Mouse (Mus musculus) MEL (cell line): ENCODE results near the gene Tex46.

Experiments used
- CHD1 ChIP-seq: IDR thresholded peaks from 2 replicates; pipeline ENCODE4 v1.6.1; 2012; ENCODE audit warnings: low read depth, mild to moderate bottlenecking, inconsistent platforms, low read length, improper control_type of control experiment
- CTCF ChIP-seq, 3 experiments: IDR thresholded peaks in 2 of 3; conservative IDR thresholded peaks in 1 of 3; 2 replicates each; pipeline ENCODE4 v1.5.1; 2011 to 2012; ENCODE audit warnings: low read length in 3 of 3, low read depth in 2 of 3, mild to moderate bottlenecking in 2 of 3, improper control_type of control experiment in 1 of 3, inconsistent platforms in 1 of 3, mixed read lengths in 1 of 3, moderate library complexity in 1 of 3; ENCODE audit not compliant: control insufficient read depth in 1 of 3, insufficient read depth in 1 of 3, poor library complexity in 1 of 3, severe bottlenecking in 1 of 3
- EP300 ChIP-seq, 2 experiments: IDR thresholded peaks; 2 replicates each; pipeline ENCODE4 v1.6.1; 2011; ENCODE audit warnings: improper control_type of control experiment in 2 of 2, low read length in 2 of 2, low read depth in 1 of 2, mild to moderate bottlenecking in 1 of 2
- MXI1 ChIP-seq: IDR thresholded peaks from 2 replicates; pipeline ENCODE4 v1.6.1; 2011; ENCODE audit warnings: mild to moderate bottlenecking, low read depth, low read length, improper control_type of control experiment
- MYC ChIP-seq: IDR thresholded peaks from 2 replicates; pipeline ENCODE4 v1.6.1; 2011; ENCODE audit warnings: low read depth, mild to moderate bottlenecking, low read length, improper control_type of control experiment, moderate library complexity
- POLR2A ChIP-seq, 2 experiments: IDR thresholded peaks; 2 replicates each; pipeline ENCODE4 v1.6.1; 2011 to 2012; ENCODE audit warnings: low read length in 2 of 2, mild to moderate bottlenecking in 2 of 2, control low read depth in 1 of 2, improper control_type of control experiment in 1 of 2, low read depth in 1 of 2, moderate library complexity in 1 of 2; ENCODE audit not compliant: control insufficient read depth in 1 of 2, insufficient read depth in 1 of 2, poor library complexity in 1 of 2
- POLR2AphosphoS2 ChIP-seq: IDR thresholded peaks from 2 replicates; pipeline ENCODE4 v1.6.1; 2011; ENCODE audit warnings: low read length, improper control_type of control experiment
- POLR2AphosphoS5 ChIP-seq: IDR thresholded peaks from 2 replicates; pipeline ENCODE4 v1.6.1; 2012; ENCODE audit warnings: low read depth, borderline replicate concordance, mild to moderate bottlenecking, inconsistent platforms, low read length, moderate library complexity, mixed read lengths
- SMC3 ChIP-seq: IDR thresholded peaks from 2 replicates; pipeline ENCODE4 v1.6.1; 2011; ENCODE audit warnings: low read depth, low read length, improper control_type of control experiment
- TBP ChIP-seq: IDR thresholded peaks from 2 replicates; pipeline ENCODE4 v1.8.0; 2011; ENCODE audit warnings: low read depth, low read length, improper control_type of control experiment
- TCF12 ChIP-seq: IDR thresholded peaks from 2 replicates; pipeline ENCODE4 v1.6.1; 2014; ENCODE audit warnings: low read depth, mild to moderate bottlenecking, inconsistent platforms, low read length, improper control_type of control experiment, moderate library complexity
- USF1 ChIP-seq: IDR thresholded peaks from 2 replicates; pipeline ENCODE4 v1.6.1; 2014; ENCODE audit warnings: low read depth, mild to moderate bottlenecking, inconsistent platforms, low read length, improper control_type of control experiment, moderate library complexity
- ZMIZ1 ChIP-seq: IDR thresholded peaks from 2 replicates; pipeline ENCODE4 v1.6.1; 2012; ENCODE audit warnings: low read depth, mild to moderate bottlenecking, inconsistent platforms, low read length, improper control_type of control experiment, moderate library complexity
- ZNF384 ChIP-seq: IDR thresholded peaks from 2 replicates; pipeline ENCODE4 v1.6.1; 2012; ENCODE audit warnings: low read depth, mild to moderate bottlenecking, inconsistent platforms, low read length, improper control_type of control experiment

DNA sequence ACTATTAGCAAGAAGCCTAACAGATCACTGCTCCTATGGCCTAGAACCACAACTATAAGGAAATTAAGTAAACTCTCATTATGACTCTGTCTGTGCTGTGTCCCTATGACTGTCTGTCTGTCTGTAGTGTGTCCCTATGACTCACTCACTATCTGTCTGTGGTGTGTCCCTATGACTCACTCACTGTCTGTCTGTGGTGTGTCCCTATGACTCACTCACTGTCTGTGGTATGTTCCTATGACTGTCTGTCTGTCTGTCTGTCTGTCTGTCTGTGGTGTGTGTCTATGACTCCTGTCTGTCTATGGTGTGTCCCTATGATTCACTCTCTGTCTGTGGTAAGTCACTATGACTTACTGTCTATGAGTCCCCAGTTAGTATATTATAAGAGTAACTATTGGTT is 40.2 kb upstream of the Tex46 start:
- TF ChIP-seq CTCF (IDR thresholded peaks at IDR 0.05 in 2 of 3, conservative IDR thresholded peaks at IDR 0.05 in 1 of 3; ENCODE audit: control insufficient read depth in 1 of 3, insufficient read depth in 1 of 3, low read depth in 2 of 3, low read length in 3 of 3, poor library complexity in 1 of 3, severe bottlenecking in 1 of 3), result no peak
- TF ChIP-seq MXI1, result no peak
- TF ChIP-seq POLR2A (IDR thresholded peaks at IDR 0.05; ENCODE audit: control insufficient read depth in 1 of 2, insufficient read depth in 1 of 2, low read depth in 1 of 2, low read length in 2 of 2, poor library complexity in 1 of 2), result no peak
- no peak for TF ChIP-seq SMC3
- TF ChIP-seq TCF12, result no peak
- TF ChIP-seq USF1, result no peak
- TF ChIP-seq MYC, result no peak
- TF ChIP-seq POLR2AphosphoS5, result no peak
- no peak for TF ChIP-seq POLR2AphosphoS2
- TF ChIP-seq ZNF384, result no peak
- TF ChIP-seq EP300 (IDR thresholded peaks at IDR 0.05; ENCODE audit: low read depth in 1 of 2, low read length in 2 of 2), result no peak
- TF ChIP-seq CHD1, result no peak
- no peak for TF ChIP-seq ZMIZ1
- no peak for TF ChIP-seq TBP
